Mouse (Mus musculus): ENCODE data around the gene Trp53i11.

The Trp53i11 gene

DNA sequence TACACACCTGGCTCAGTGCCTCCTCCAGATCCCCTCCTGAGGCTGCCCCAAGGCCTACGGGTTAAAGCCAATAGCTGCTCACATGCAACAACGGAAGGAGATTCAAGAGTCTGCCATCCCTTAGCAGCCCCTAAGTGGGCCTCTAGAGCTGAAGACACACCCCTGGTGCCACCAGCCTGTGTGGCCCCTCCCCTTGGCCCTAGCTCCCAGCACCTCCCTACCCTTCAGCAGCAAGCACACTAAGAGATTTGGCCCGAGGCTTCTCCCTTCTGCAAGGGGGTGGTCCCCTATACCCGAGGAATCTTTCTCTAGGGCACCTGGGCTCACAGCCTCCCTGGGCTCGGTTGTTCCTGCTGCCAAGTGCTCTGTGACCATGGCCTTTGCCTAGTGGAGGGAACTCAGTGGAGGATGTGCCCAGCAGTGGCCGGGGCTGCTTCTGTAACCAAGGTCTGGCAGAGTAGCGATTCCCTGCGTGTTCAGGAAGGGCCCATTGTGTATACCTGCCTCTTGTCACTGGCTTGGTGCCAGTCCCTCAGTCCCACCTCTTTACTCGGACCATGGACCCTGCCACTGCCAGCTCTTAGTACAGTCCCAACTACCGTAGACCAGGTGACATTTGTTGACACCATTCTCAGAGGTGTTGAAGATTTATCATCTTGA lies 13.5 kb downstream of the Trp53i11 start:
- no peak for DNase-seq

DNA sequence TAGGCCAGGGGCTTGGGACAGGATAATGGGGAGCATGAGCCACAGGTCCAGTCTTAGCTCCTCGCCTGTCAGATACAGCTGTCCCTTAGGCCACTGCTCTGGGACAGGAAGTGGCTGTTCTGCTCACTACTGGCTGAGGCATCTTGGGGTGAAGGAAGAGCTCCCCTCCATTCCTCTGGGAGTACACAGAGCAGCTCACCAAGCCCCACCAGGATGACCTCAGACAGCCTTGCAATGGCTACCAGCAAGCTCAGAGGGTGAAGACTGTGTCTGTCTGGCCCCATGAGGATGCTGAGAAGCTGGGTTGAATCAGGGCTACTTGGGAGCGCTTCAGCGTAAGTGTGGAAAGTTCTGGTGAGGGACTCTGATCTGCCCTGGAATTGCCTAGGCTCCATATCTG lies 14.6 kb downstream of the Trp53i11 start:
- DNase-seq = no peak

GRCm38 (mm10) chr2:93202782-93203181 lies 15.4 kb downstream of the Trp53i11 start:
- DNase-seq = no peak

DNA sequence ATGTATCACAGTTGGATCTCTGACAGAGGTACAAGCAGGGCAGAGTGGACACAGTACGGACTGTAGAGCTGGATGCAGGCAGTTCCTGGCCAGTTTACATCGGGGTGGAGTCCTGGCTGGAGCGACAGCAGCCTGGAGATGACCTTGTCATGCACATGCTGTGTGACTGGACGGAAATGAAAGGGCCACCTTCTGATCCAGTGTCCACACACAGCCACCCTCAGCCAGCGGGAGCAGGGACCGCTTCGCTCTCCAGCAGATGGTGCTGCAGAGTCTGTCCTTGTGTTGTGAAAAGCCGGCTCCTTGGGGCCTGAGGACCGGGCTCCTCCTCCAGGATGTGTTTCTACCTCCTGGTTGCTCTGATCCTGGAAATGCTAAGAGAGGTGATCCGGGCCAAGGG lies 16.3 kb downstream of the Trp53i11 start:
- no peak for DNase-seq

DNA sequence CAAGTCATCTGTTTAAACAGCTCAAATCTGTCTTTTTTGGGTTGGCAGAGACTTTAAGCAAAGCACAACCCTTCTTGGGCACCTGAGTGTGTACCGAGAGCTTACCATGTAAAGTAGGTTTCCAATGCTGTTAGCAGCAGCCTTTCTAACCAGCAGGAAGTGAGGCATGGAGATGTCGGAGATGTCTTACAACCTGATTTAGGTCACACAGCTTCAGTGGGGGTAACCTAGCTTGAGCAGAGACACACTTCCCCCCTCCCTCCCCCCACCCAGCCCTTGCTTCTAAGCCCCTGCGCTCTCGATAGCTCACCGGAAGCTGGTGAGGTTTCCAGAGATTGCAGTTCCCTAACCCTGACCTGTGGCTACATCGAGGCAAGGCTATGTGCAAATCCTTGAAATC lies 17.2 kb downstream of the Trp53i11 start:
- no peak for DNase-seq

- no peak for DNase-seq
Measured at GRCm38 (mm10) chr2:93206126-93206525, 18.8 kb downstream of the Trp53i11 start.

DNA sequence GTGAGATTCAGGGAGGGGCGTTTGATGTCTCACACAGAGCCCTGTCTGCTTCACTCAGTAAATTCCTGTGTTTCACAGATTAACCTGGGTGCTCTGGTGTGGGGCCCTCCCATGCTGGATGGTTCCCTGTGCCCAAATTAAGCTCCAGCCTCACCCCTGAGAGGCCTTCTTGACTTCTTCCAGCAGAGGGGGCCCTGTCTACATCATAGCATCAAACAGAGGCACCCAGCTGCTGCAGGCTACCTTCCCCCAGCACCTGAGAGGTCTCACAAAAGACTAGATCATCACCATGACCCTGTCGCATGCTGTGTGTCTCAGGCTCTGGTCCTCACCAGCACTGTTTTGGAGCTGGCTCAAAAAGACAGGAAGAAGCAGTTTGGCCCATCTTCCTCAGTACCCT lies 25.0 kb downstream of the Trp53i11 start:
- no peak for DNase-seq

DNA sequence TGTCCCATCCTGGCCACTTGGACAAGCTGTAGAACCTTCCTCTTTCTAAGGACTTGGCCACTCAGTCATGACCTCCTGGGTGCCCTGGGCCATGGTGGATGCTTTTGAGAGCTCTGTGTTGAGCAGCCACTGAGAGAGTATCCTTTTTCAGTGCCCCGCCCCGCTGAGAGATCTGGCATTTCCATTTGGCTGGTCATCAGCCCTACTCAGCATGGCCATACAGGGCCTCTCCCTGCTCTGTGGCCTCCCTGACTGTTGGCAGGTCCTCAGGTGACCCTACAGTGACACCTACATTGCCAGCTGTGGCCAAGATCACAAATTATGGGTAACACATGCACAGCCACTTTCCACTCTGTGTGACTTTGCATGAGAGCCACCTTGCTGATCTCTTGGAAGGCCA lies 25.5 kb downstream of the Trp53i11 start:
- DNase-seq = no peak

GRCm38 (mm10) chr2:93214192-93214591 lies 26.8 kb downstream of the Trp53i11 start:
- no peak for DNase-seq

DNA sequence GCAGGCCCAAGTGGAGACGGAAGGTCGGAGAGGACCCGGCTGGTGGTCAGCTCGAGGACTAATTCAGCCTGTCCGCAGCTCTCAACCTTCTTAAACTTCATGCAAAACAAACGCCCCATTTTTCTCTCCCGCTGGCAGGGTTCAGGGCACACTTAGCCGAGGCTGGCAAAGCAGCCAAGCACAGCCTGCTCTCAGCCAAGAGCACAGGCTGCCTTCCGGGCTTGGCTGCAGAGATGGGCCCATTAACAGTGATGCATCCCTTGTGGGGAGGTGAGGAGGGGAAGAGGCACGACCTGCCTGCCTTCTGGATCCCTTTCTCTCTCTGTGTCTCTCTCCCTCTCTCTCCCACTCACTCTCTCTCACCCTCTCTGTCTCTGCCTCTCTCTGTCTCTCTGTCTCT lies 28.4 kb downstream of the Trp53i11 start:
- no peak for DNase-seq

GRCm38 (mm10) chr2:93217015-93217414 lies 29.7 kb downstream of the Trp53i11 start:
- DNase-seq = peak; percentile 79 to 82

GRCm38 (mm10) chr2:93218353-93218990 lies 31.1 kb downstream of the Trp53i11 start:
- no peak for DNase-seq

DNA sequence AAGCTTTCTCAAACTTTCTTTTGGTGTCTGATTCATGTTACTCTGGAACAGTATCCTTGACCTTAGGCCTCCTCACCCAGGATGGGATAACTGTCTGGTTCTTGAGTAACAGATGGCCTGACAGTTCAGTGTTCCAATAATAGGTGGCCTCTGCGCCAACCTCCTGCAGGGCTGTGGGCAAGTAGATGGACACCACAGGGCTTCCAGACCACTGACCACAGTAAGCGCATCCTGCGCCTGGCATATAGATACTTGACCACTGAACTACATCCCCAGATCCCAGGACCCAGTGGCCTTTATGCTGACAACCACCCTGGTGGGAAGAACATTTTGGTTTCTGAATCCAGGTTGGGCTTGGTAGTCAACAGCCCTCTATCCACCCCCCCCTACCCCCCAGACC lies 32.2 kb downstream of the Trp53i11 start:
- DNase-seq = no peak

DNA sequence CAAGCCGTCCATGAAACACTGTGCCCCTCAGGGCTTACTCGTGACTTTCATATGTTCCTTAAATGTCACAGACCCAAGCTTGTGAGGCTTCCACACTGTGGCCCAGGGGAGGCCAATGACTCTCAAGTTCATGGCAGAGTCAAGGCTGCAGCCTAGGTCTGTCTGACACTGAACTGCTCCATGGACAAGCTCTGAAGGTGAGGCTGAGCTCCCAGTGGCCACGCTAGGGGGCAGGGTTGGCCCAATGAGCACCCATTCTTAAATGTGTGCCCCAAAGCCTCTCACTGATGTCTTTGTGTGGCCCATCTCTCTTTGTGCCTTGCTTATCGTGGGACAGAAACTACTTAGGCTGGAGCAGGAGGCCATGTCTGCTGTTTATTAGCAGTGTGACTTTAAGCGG lies 33.1 kb downstream of the Trp53i11 start:
- DNase-seq = no peak

GRCm38 (mm10) chr2:93223463-93223862 lies 36.1 kb downstream of the Trp53i11 start:
- DNase-seq = no peak

GRCm38 (mm10) chr2:93226606-93227595 lies 39.6 kb downstream of the Trp53i11 start:
- DNase-seq = peak; percentile 69 to 71

DNA sequence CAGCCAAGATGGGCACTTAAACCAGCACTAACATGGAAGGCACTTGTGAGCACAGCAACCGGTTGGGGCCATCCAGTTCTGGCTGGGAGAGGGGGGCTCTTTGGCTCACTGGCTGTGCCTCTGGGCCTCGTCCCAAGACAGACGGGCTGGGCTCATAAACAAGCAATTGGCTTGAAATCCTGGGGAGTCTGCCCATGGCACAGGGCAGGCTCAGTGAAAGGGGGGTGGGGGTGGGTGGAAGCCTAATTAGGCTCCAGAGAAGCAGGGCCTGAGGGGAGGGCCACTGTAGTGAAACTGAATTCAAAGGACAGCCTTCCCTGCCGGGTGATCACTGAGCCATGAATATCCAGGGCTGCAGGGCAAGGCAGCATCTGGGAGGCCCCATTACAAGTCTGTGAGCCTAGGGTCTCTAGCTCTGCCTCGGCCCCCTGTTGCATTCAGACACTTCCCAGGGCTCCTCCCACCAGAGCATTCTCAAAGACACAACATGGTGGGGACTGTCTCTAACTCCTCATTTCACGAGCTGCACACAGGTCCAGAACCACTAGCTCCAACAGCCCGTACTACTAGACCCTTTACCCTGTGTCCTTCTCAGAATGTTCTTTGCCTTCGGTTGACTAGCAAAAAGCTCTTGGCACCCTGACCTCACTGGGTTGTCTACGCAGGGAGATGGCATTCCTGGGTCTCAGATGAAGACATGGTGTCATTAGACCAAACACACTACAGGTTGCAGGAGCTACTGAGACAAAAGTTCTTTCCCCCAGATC lies 40.5 kb downstream of the Trp53i11 start:
- no peak for DNase-seq

DNA sequence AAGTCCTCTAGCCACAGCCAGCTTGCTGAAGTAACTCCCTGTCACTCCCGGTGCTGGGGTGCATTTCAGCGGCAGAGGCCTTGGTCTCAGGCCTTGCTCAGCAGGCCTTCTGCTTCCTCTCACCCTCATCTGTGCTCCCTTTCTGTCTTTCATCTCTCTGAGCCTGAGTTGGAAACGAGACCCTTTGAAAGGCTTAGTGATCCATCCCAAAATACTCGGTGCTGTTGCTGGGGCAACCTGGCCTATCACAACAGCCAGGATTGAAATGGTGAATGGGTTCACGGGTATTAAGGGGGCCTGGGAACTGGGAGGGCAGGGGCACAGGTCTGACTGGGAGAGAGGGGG lies 41.1 kb downstream of the Trp53i11 start:
- DNase-seq = no peak

DNA sequence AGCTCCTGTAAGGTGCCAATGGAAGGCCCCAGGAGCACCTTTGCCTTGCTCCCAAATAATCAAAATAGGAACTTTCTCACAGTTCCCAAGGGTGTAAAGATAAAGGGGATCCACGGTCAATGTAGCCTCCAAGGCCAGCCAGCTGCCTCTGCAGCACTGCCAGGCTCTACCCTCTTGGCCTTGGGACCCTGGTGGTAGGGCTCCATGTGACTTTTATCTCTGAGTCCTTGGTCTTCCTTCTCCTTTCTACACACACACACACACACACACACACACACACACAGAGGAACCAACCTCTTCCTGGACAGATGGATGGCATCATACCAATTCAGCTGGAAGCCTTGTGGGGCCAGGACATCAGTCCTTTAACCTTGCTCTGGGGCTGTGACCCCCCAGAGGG lies 44.8 kb downstream of the Trp53i11 start:
- DNase-seq = no peak

DNA sequence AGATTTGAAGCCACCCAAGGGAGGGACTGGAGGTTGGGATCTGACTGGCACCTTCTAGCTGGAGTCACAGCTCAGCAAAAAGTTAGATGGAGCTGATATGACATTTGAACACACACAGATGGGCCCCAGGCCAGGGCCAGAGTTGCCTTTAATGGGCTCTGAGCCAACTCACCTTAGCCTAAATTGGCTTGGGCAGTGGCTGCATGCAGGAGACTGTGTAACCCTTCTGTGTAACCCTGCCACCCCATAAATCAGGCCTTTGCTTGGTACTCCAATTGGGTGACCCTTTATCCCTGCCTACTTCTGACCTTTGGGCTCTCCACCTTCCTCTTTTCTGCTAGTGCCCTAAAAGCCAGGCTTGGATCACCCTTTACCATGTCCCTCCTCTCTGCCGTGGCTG lies 49.7 kb downstream of the Trp53i11 start:
- DNase-seq = no peak

DNA sequence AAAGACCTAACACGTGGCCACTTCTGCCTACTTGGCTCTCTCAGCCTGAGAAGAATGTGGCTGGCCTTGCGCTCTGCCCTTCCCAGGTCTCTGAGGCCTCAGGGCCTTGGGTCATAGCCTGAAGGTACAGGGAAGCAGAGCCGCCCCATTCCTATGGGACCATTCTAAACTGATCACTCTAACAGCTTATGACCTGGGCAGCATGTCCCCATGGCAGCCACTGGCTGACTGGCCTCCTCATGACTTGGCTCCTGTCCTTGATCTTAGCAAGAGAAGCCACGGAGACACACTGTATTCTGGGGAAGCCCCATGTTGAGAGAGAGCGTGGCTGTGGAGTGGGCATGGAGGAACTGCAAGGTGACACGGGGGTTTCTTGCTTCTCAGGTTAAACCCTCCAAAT lies 51.5 kb downstream of the Trp53i11 start:
- DNase-seq = no peak

GRCm38 (mm10) chr2:93242166-93242565 lies 54.8 kb downstream of the Trp53i11 start:
- no peak for DNase-seq
